Mouse (Mus musculus) small intestine, adult 2 months (tissue): Measurements from ENCODE around the gene Zfp128. TPM values are rescaled to one million over a fixed set of nuclear protein-coding genes. Genes with fewer than 3 reads are reported as not detected.
"Not testable (repeated sequence)": the region's sequence is repeated elsewhere in the genome, so short reads cannot be mapped to it uniquely, and the experiment has no call there.

ENCODE experiments used
- H3K27ac ChIP-seq: fragments of 200-500 bp; 2 replicates; pipeline ENCODE4 v1.5.1; 2012; ENCODE audit warnings: low read depth, low read length, control low read depth, inconsistent platforms; ENCODE audit not compliant: insufficient read depth
- H3K27me3 ChIP-seq: fragments of 200-500 bp; 2 replicates; pipeline ENCODE4 v1.6.1; 2012; ENCODE audit warnings: mild to moderate bottlenecking, moderate library complexity, low read length, inconsistent platforms; ENCODE audit not compliant: control insufficient read depth, insufficient read depth
- H3K36me3 ChIP-seq: fragments of 200-500 bp; 2 replicates; pipeline ENCODE4 v1.6.1; 2012; ENCODE audit warnings: mild to moderate bottlenecking, low read length, control low read depth, inconsistent platforms; ENCODE audit not compliant: control insufficient read depth, insufficient read depth
- H3K4me1 ChIP-seq: fragments of 200-500 bp; 2 replicates; pipeline ENCODE4 v1.6.1; 2012; ENCODE audit warnings: low read length, inconsistent platforms, mixed read lengths; ENCODE audit not compliant: control insufficient read depth, insufficient read depth, insufficient read length
- H3K4me3 ChIP-seq: fragments of 200-500 bp; 2 replicates; pipeline ENCODE4 v1.5.1; 2012; ENCODE audit warnings: low read depth, mild to moderate bottlenecking, control low read depth, inconsistent platforms, low read length, moderate library complexity
- CTCF ChIP-seq: fragments of 200-500 bp; IDR thresholded peaks from 2 replicates; pipeline ENCODE4 v1.5.1; 2012; ENCODE audit warnings: low read depth, mild to moderate bottlenecking, control low read depth, inconsistent platforms, low read length, moderate library complexity, mixed read lengths; ENCODE audit not compliant: insufficient replicate concordance, insufficient read length; ENCODE audit errors: extremely low read depth
- POLR2A ChIP-seq: fragments of 200-500 bp; IDR thresholded peaks from 2 replicates; pipeline ENCODE4 v1.6.1; 2012; ENCODE audit warnings: low read depth, mild to moderate bottlenecking, control low read depth, inconsistent platforms, low read length, moderate library complexity
- WGBS: fragments of 180-500 bp; shearing (Covaris S2); methylation state at CpG from one replicate; pipeline ENCODE4 v1.1.7; 2018; 5-methylcytosine and 5-hydroxymethylcytosine counted together
- polyA plus RNA-seq: library from polyadenylated mRNA; depleted of rRNA; stranded (reverse); fragments of >200 nt; gene quantifications from 2 replicates; pipeline ENCODE4 v1.2.3, GENCODE M21; 2012; rRNA removed

Zfp128 gene
- polyA plus RNA-seq, 1 experiment = 0.15 TPM

GRCm38 (mm10) chr7:12926316-12926715, 45.3 kb downstream of the Zfp128 start:
- Histone ChIP-seq H3K4me1 (peaks cover 7% of the 10 kb centered on the region), H3K4me3 (no peak overlapping the region), H3K36me3 (peaks cover 34% of the 10 kb centered on the region), H3K27ac (no peak overlapping the region), H3K27me3 (no peaks in the 10 kb centered on the region; the same call in 1 of the 2 replicates)
- WGBS = 61% methylated on average over 7 of the region's 7 CpGs
- TF ChIP-seq POLR2A = no peak
- no peak for TF ChIP-seq CTCF

GRCm38 (mm10) chr7:12927191-12927680, 46.3 kb downstream of the Zfp128 start, which contains the start of gene Rnf225:
Rnf225 (plus strand) TSS chr7:12927416.
- peak within 1 kb of the TSS; percentile 38 for H3K4me3 ChIP-seq
- H3K4me1 ChIP-seq = peaks cover 7% of the 10 kb centered on the region
- 23% methylated on average over 8 of the region's 8 CpGs for WGBS
- peaks cover 34% of the 10 kb centered on the region for H3K36me3 ChIP-seq
- H3K27me3 ChIP-seq = no peaks in the 10 kb centered on the region; the same call in 1 of the 2 replicates
- TF ChIP-seq POLR2A (no peak), CTCF (no peak)
- no peak within 1 kb of the TSS for H3K27ac ChIP-seq

- Histone ChIP-seq H3K36me3 (peaks cover 34% of the 10 kb centered on the region), H3K27me3 (no peaks in the 10 kb centered on the region; the same call in 1 of the 2 replicates), H3K4me1 (peaks cover 7% of the 10 kb centered on the region), H3K4me3 (peak overlapping the region; percentile 38), H3K27ac (no peak overlapping the region)
- TF ChIP-seq POLR2A (no peak), CTCF (no peak)
- WGBS = 5% methylated on average over 65 of the region's 65 CpGs
Observed at GRCm38 (mm10) chr7:12927693-12928589, 47.0 kb downstream of the Zfp128 start.

GRCm38 (mm10) chr7:12933615-12934140, 52.7 kb downstream of the Zfp128 start:
- no peak overlapping the region for H3K4me3 ChIP-seq
- WGBS = 81% methylated on average over 4 of the region's 4 CpGs
- TF ChIP-seq POLR2A (no peak), CTCF (no peak)
- H3K27me3 ChIP-seq = no peaks in the 10 kb centered on the region
- H3K4me1 ChIP-seq = no peaks in the 10 kb centered on the region
- H3K36me3 ChIP-seq = no peaks in the 10 kb centered on the region
- H3K27ac ChIP-seq = no peak overlapping the region

- no peak overlapping the region for H3K4me3 ChIP-seq
- no peak for TF ChIP-seq POLR2A
- no peak for TF ChIP-seq CTCF
- no peaks in the 10 kb centered on the region for H3K4me1 ChIP-seq
- H3K27ac ChIP-seq = no peak overlapping the region
- WGBS = 53% methylated on average over 3 of the region's 3 CpGs
- H3K27me3 ChIP-seq = no peaks in the 10 kb centered on the region
- no peaks in the 10 kb centered on the region for H3K36me3 ChIP-seq
Observed at GRCm38 (mm10) chr7:12934808-12935207, 53.8 kb downstream of the Zfp128 start.

- H3K4me1 ChIP-seq, H3K36me3 ChIP-seq, H3K4me3 ChIP-seq, H3K27ac ChIP-seq, H3K27me3 ChIP-seq: not testable (repeated sequence)
- 90% methylated on average over 4 of the region's 4 CpGs for WGBS
Observed at GRCm38 (mm10) chr7:12937254-12937803, 56.4 kb downstream of the Zfp128 start.

- Histone ChIP-seq H3K36me3 (no peaks in the 10 kb centered on the region), H3K27ac (no peak overlapping the region), H3K4me3 (no peak overlapping the region), H3K27me3 (no peaks in the 10 kb centered on the region), H3K4me1 (no peaks in the 10 kb centered on the region)
- WGBS = 86% methylated on average over 4 of the region's 4 CpGs
- TF ChIP-seq CTCF (no peak), POLR2A (no peak)
Observed at GRCm38 (mm10) chr7:12940599-12940998, 59.6 kb downstream of the Zfp128 start.

Other genes starting within 250 kb of the Zfp128 start
- gene Vmn2r54, start 240.9 kb upstream of the Zfp128 start, polyA plus RNA-seq = not detected in 2 replicates
- not detected in 2 replicates for gene Vmn2r55, start 196.2 kb upstream of the Zfp128 start, polyA plus RNA-seq
- gene Vmn2r56, start 146.2 kb upstream of the Zfp128 start, polyA plus RNA-seq = not detected in 2 replicates
- gene Zscan18, start 77.5 kb upstream of the Zfp128 start, polyA plus RNA-seq = 0.15 and 0.24 TPM in 2 replicates
- gene Zfp329, start 62.3 kb upstream of the Zfp128 start, polyA plus RNA-seq = 0.11 and 0.22 TPM in 2 replicates
- gene Zfp110, start 46.4 kb upstream of the Zfp128 start, polyA plus RNA-seq = 3.3 and 5.3 TPM in 2 replicates
- gene Zscan22, start 16.6 kb downstream of the Zfp128 start, polyA plus RNA-seq = 4.0 and 5.6 TPM in 2 replicates
- gene Rps5, start 41.1 kb downstream of the Zfp128 start, polyA plus RNA-seq = 1,663 and 2,242 TPM in 2 replicates
- gene Rnf225, start 46.2 kb downstream of the Zfp128 start, polyA plus RNA-seq = 0.22 and 0.41 TPM in 2 replicates
- gene Zfp324, start 84.7 kb downstream of the Zfp128 start, polyA plus RNA-seq = 3.1 and 3.5 TPM in 2 replicates
- 1.2 and 1.8 TPM in 2 replicates for gene Zfp446, start 96.7 kb downstream of the Zfp128 start, polyA plus RNA-seq
- 0.19 TPM in 1 of 2 replicates, not detected in the other for gene Slc27a5, start 117.0 kb downstream of the Zfp128 start, polyA plus RNA-seq
- gene Trim28, start 117.9 kb downstream of the Zfp128 start, polyA plus RNA-seq = 101 and 195 TPM in 2 replicates
- gene Zbtb45, start 128.9 kb downstream of the Zfp128 start, polyA plus RNA-seq = 22.1 and 46.2 TPM in 2 replicates
- 58.3 and 102 TPM in 2 replicates for gene Chmp2a, start 153.6 kb downstream of the Zfp128 start, polyA plus RNA-seq
- gene Ube2m, start 157.1 kb downstream of the Zfp128 start, polyA plus RNA-seq = 56.0 and 93.7 TPM in 2 replicates
- gene Mzf1, start 173.6 kb downstream of the Zfp128 start, polyA plus RNA-seq = 0.66 and 0.95 TPM in 2 replicates
- not detected in 2 replicates for gene Vmn1r85, start 214.0 kb downstream of the Zfp128 start, polyA plus RNA-seq
- not detected in 2 replicates for gene Vmn1r86, start 238.7 kb downstream of the Zfp128 start, polyA plus RNA-seq